Mouse (Mus musculus): Measurements from ENCODE around the gene Rnf146. TPM values are rescaled to one million over a fixed set of nuclear protein-coding genes. Genes with fewer than 3 reads are reported as not detected.
"Not testable (repeated sequence)": the region's sequence is repeated elsewhere in the genome, so short reads cannot be mapped to it uniquely, and the experiment has no call there.

The Rnf146 gene
- polyA plus RNA-seq (2015; fragmentation: Nextera tagmentation; extraction: Ambion mirVana) = 25.1 and 25.9 TPM in 2 replicates

GRCm38 (mm10) chr10:29362197-29362900 is at the start of gene Rnf146:
Rnf146 (minus strand) TSS chr10:29362442.
- peak within 1 kb of the TSS; percentile 99 for H3K27ac ChIP-seq (ENCODE audit: low read depth, low read length)
- H3K9me3 ChIP-seq (ENCODE audit: control insufficient read depth) = no peaks in the 10 kb centered on the region
- H3K27me3 ChIP-seq (replicated peaks; ENCODE audit: control insufficient read depth, insufficient read depth, low read length) = no peaks in the 10 kb centered on the region
- H3K4me3 ChIP-seq (ENCODE audit: low read depth, low read length) = peak within 1 kb of the TSS; percentile 94
- H3K36me3 ChIP-seq (ENCODE audit: control insufficient read depth, insufficient read depth) = no peaks in the 10 kb centered on the region
- no peak; the same call in 1 of the 2 replicates for ATAC-seq
- TF ChIP-seq CTCF (IDR thresholded peaks at IDR 0.05; ENCODE audit: low read depth) = no peak
- WGBS = 5% methylated on average over 15 of the region's 15 CpGs
- H3K9ac ChIP-seq (ENCODE audit: low read depth, low read length) = peak within 1 kb of the TSS; percentile 99
- H3K4me2 ChIP-seq (replicated peaks; ENCODE audit: low read depth) = peak within 1 kb of the TSS; percentile 75
- H3K4me1 ChIP-seq (replicated peaks; ENCODE audit: control insufficient read depth, insufficient read depth, low read length) = peaks cover 9% of the 10 kb centered on the region; the same call in 1 of the 2 replicates

- H3K36me3 ChIP-seq (ENCODE audit: control insufficient read depth, insufficient read depth) = no peaks in the 10 kb centered on the region
- H3K4me2 ChIP-seq (replicated peaks; ENCODE audit: low read depth) = no peak overlapping the region; the same call in 1 of the 2 replicates
- TF ChIP-seq CTCF (IDR thresholded peaks at IDR 0.05; ENCODE audit: low read depth) = no peak
- 48% methylated on average over 8 of the region's 8 CpGs for WGBS
- H3K9ac ChIP-seq (ENCODE audit: low read depth, low read length) = no peak overlapping the region
- H3K27ac ChIP-seq (ENCODE audit: low read depth, low read length) = no peak overlapping the region
- no peak overlapping the region for H3K4me3 ChIP-seq (ENCODE audit: low read depth, low read length)
- ATAC-seq = no peak
- no peaks in the 10 kb centered on the region for H3K4me1 ChIP-seq (replicated peaks; ENCODE audit: control insufficient read depth, insufficient read depth, low read length)
- H3K27me3 ChIP-seq (replicated peaks; ENCODE audit: control insufficient read depth, insufficient read depth, low read length) = no peaks in the 10 kb centered on the region
- H3K9me3 ChIP-seq (ENCODE audit: control insufficient read depth) = no peaks in the 10 kb centered on the region
These were observed 40.5 kb upstream of the Rnf146 start for GRCm38 (mm10) chr10:29402656-29403268.

GRCm38 (mm10) chr10:29394890-29395289 is 32.6 kb upstream of the Rnf146 start:
- H3K9me3 ChIP-seq (ENCODE audit: control insufficient read depth); H3K4me3 ChIP-seq (ENCODE audit: low read depth, low read length); H3K27ac ChIP-seq (ENCODE audit: low read depth, low read length); H3K27me3 ChIP-seq (replicated peaks; ENCODE audit: control insufficient read depth, insufficient read depth, low read length); H3K36me3 ChIP-seq (ENCODE audit: control insufficient read depth, insufficient read depth); H3K4me1 ChIP-seq (replicated peaks; ENCODE audit: control insufficient read depth, insufficient read depth, low read length); ATAC-seq; H3K9ac ChIP-seq (ENCODE audit: low read depth, low read length); H3K4me2 ChIP-seq (replicated peaks; ENCODE audit: low read depth): not testable (repeated sequence)
- peak; percentile 44 for TF ChIP-seq CTCF (IDR thresholded peaks at IDR 0.05; ENCODE audit: low read depth)
- 82% methylated on average over 2 of the region's 2 CpGs for WGBS

- no peaks in the 10 kb centered on the region for H3K9me3 ChIP-seq (ENCODE audit: control insufficient read depth)
- no peaks in the 10 kb centered on the region for H3K36me3 ChIP-seq (ENCODE audit: control insufficient read depth, insufficient read depth)
- no peak overlapping the region for H3K4me3 ChIP-seq (ENCODE audit: low read depth, low read length)
- WGBS = 75% methylated on average over 2 of the region's 2 CpGs
- H3K4me2 ChIP-seq (replicated peaks; ENCODE audit: low read depth) = no peak overlapping the region
- TF ChIP-seq CTCF (IDR thresholded peaks at IDR 0.05; ENCODE audit: low read depth) = no peak
- H3K27me3 ChIP-seq (replicated peaks; ENCODE audit: control insufficient read depth, insufficient read depth, low read length) = no peaks in the 10 kb centered on the region
- no peak overlapping the region for H3K9ac ChIP-seq (ENCODE audit: low read depth, low read length)
- peak; percentile 56; the same call in 1 of the 2 replicates for ATAC-seq
- H3K4me1 ChIP-seq (replicated peaks; ENCODE audit: control insufficient read depth, insufficient read depth, low read length) = no peaks in the 10 kb centered on the region
- H3K27ac ChIP-seq (ENCODE audit: low read depth, low read length) = no peak overlapping the region
These were observed 19.3 kb upstream of the Rnf146 start for GRCm38 (mm10) chr10:29381558-29381957.

GRCm38 (mm10) chr10:29374065-29374464 is 11.8 kb upstream of the Rnf146 start:
- no peak overlapping the region for H3K9ac ChIP-seq (ENCODE audit: low read depth, low read length)
- WGBS = 79% methylated on average over 5 of the region's 5 CpGs
- ATAC-seq = no peak
- H3K9me3 ChIP-seq (ENCODE audit: control insufficient read depth) = no peaks in the 10 kb centered on the region
- H3K4me2 ChIP-seq (replicated peaks; ENCODE audit: low read depth) = no peak overlapping the region
- H3K4me3 ChIP-seq (ENCODE audit: low read depth, low read length) = no peak overlapping the region
- H3K27me3 ChIP-seq (replicated peaks; ENCODE audit: control insufficient read depth, insufficient read depth, low read length) = no peaks in the 10 kb centered on the region
- no peaks in the 10 kb centered on the region for H3K4me1 ChIP-seq (replicated peaks; ENCODE audit: control insufficient read depth, insufficient read depth, low read length)
- H3K27ac ChIP-seq (ENCODE audit: low read depth, low read length) = no peak overlapping the region
- H3K36me3 ChIP-seq (ENCODE audit: control insufficient read depth, insufficient read depth) = no peaks in the 10 kb centered on the region
- TF ChIP-seq CTCF (IDR thresholded peaks at IDR 0.05; ENCODE audit: low read depth) = no peak

GRCm38 (mm10) chr10:29361464-29362196 is 612 bp downstream of the Rnf146 start:
- ATAC-seq = peak; percentile 99
- H3K4me1 ChIP-seq (replicated peaks; ENCODE audit: control insufficient read depth, insufficient read depth, low read length) = peaks cover 9% of the 10 kb centered on the region; the same call in 1 of the 2 replicates
- peak overlapping the region; percentile 75 for H3K4me2 ChIP-seq (replicated peaks; ENCODE audit: low read depth)
- H3K9me3 ChIP-seq (ENCODE audit: control insufficient read depth) = no peaks in the 10 kb centered on the region
- WGBS = under 1% methylated on average over 77 of the region's 100 CpGs
- peak overlapping the region; percentile 94 for H3K4me3 ChIP-seq (ENCODE audit: low read depth, low read length)
- no peaks in the 10 kb centered on the region for H3K36me3 ChIP-seq (ENCODE audit: control insufficient read depth, insufficient read depth)
- peak overlapping the region; percentile 99 for H3K9ac ChIP-seq (ENCODE audit: low read depth, low read length)
- TF ChIP-seq CTCF (IDR thresholded peaks at IDR 0.05; ENCODE audit: low read depth) = no peak
- peak overlapping the region; percentile 99 for H3K27ac ChIP-seq (ENCODE audit: low read depth, low read length)
- no peaks in the 10 kb centered on the region for H3K27me3 ChIP-seq (replicated peaks; ENCODE audit: control insufficient read depth, insufficient read depth, low read length)
